Mouse (Mus musculus): ENCODE measurements around the gene Hnrnpa0. TPM values are rescaled to one million over a fixed set of nuclear protein-coding genes. Genes with fewer than 3 reads are reported as not detected.

The Hnrnpa0 gene
- polyA plus RNA-seq, 1 experiment from 2014 or later = 47.4 TPM

DNA sequence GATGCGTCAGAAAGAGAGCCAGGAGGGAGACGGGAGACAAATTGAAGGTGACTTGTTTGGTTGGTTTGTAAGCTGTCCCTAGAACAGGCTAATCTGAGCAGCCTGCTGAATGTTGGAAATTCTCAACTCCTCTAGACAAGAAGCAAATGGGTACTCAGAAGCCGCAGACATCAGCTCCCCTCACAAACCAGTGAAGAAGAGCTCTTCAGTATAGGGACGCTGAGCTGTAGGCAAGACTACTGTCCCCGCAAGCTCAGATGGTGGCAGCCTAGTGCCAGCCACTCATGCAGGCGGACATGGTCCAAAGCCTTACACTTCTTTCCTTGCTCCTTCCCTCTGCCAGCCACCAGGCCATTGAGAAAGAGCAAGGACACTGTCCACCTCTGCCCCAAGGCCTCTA, 17.1 kb downstream of the Hnrnpa0 start:
- no peak for ATAC-seq (ENCODE audit: insufficient number of reproducible peaks, insufficient read depth, low FRiP score, low TSS enrichment)
- Histone ChIP-seq H3K4me3 (no peak overlapping the region), H3K36me3 (no peaks in the 10 kb centered on the region), H3K4me2 (replicated peaks) (no peak overlapping the region), H3K9ac (no peak overlapping the region), H3K9me3 (no peaks in the 10 kb centered on the region), H3K4me1 (peaks cover 8% of the 10 kb centered on the region; the same call in 1 of the 2 replicates), H3K27ac (no peak overlapping the region), H3K27me3 (no peaks in the 10 kb centered on the region)
- WGBS = 89% methylated on average over 6 of the region's 6 CpGs

- H3K9ac ChIP-seq = no peak overlapping the region
- no peak for ATAC-seq (ENCODE audit: insufficient number of reproducible peaks, insufficient read depth, low FRiP score, low TSS enrichment)
- 46% methylated on average over 8 of the region's 8 CpGs for WGBS
- no peak overlapping the region for H3K27ac ChIP-seq
- no peaks in the 10 kb centered on the region for H3K9me3 ChIP-seq
- no peaks in the 10 kb centered on the region for H3K27me3 ChIP-seq
- H3K4me1 ChIP-seq = 0 out of 2 replicates have a peak, but pooled peaks cover 5% of the 10 kb centered on the region
- H3K4me2 ChIP-seq (replicated peaks) = no peak overlapping the region
- no peaks in the 10 kb centered on the region; the same call in 1 of the 2 replicates for H3K36me3 ChIP-seq
- H3K4me3 ChIP-seq = no peak overlapping the region
Observed at GRCm38 (mm10) chr13:58090643-58091042, 37.7 kb downstream of the Hnrnpa0 start.

DNA sequence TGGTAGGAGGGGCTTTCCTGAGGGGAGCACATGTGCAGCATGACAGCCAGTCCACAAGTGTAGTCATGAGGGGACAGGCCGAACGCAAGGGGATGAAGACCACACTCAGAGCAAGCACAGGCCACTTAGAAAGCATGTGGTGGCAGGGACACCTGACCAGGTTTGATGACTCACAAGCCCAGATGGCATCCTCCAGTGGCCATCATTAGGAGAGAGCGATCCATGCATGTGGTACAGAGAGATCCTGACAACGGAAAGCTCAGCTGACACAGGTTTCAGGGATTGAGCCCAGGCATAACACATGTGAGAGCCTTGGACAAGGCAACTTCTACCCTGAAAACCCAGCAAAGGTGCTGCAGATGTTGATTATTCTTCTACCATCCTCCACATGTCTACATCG, 44.0 kb downstream of the Hnrnpa0 start:
- Histone ChIP-seq H3K4me2 (replicated peaks) (no peak overlapping the region), H3K27me3 (no peaks in the 10 kb centered on the region), H3K27ac (no peak overlapping the region), H3K4me1 (no peaks in the 10 kb centered on the region), H3K9me3 (no peaks in the 10 kb centered on the region), H3K4me3 (no peak overlapping the region), H3K9ac (no peak overlapping the region), H3K36me3 (no peaks in the 10 kb centered on the region)
- whole genome bisulfite sequencing = 96% methylated on average over 5 of the region's 5 CpGs
- no peak for ATAC-seq (ENCODE audit: insufficient number of reproducible peaks, insufficient read depth, low FRiP score, low TSS enrichment)

DNA sequence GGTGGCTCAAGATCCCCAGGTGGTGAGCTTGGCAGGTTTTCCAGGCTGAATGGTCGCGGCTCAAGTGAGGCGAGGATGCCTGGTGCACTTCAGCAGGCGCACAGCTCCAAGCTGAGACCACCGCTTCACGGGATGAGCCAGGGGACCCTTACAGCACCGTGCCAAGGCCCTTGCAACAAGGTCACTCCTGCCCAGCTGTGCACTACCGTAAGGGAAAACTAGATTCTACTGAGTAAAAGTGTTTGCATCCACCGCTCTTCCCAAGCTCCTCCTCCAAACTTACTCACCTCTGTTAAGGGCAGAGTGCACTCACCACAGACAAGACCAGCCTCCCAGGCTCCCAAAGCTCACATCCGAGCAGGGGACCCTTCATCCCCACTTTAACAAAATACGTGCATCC, 44.8 kb downstream of the Hnrnpa0 start:
- H3K9ac ChIP-seq = no peak overlapping the region
- no peaks in the 10 kb centered on the region for H3K36me3 ChIP-seq
- no peaks in the 10 kb centered on the region for H3K9me3 ChIP-seq
- no peaks in the 10 kb centered on the region for H3K27me3 ChIP-seq
- no peaks in the 10 kb centered on the region for H3K4me1 ChIP-seq
- H3K4me2 ChIP-seq (replicated peaks) = no peak overlapping the region
- 80% methylated on average over 11 of the region's 11 CpGs for WGBS
- no peak for ATAC-seq (ENCODE audit: insufficient number of reproducible peaks, insufficient read depth, low FRiP score, low TSS enrichment)
- no peak overlapping the region for H3K4me3 ChIP-seq
- no peak overlapping the region for H3K27ac ChIP-seq

- ATAC-seq (ENCODE audit: insufficient number of reproducible peaks, insufficient read depth, low FRiP score, low TSS enrichment) = no peak
- no peak overlapping the region for H3K27ac ChIP-seq
- 71% methylated on average over 5 of the region's 5 CpGs for WGBS
Observed at GRCm38 (mm10) chr13:58083048-58083447, 45.3 kb downstream of the Hnrnpa0 start.

DNA sequence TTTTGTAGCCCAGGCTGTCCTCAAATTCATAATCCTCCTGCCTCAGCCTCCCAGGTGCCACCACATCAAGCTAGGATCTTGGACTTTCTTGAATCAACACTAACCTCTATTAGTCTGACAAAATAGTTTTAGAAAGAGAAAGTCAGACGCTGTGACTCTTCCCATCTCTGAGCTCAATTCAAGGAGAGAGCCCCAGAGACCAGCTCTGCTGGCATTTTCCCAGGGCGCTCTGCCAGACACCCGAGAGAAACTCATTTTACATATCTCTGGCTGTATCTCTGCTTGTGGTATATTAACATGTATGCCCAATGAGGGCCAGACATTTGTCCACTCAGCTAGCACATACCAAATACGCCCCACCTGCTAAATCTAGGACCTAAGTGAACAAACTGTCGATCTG, 50.0 kb downstream of the Hnrnpa0 start:
- Histone ChIP-seq H3K27me3 (no peaks in the 10 kb centered on the region), H3K9ac (no peak overlapping the region), H3K9me3 (no peaks in the 10 kb centered on the region), H3K4me3 (no peak overlapping the region), H3K27ac (no peak overlapping the region), H3K36me3 (no peaks in the 10 kb centered on the region), H3K4me2 (replicated peaks) (no peak overlapping the region), H3K4me1 (no peaks in the 10 kb centered on the region)
- ATAC-seq (ENCODE audit: insufficient number of reproducible peaks, insufficient read depth, low FRiP score, low TSS enrichment) = no peak
- WGBS = 83% methylated on average over 5 of the region's 5 CpGs

More at GRCm38 (mm10) chr13:58083048-58083447, 45.3 kb downstream of the Hnrnpa0 start:
- Histone ChIP-seq H3K9me3 (no peaks in the 10 kb centered on the region), H3K4me3 (no peak overlapping the region), H3K27me3 (no peaks in the 10 kb centered on the region), H3K4me2 (replicated peaks) (no peak overlapping the region), H3K36me3 (no peaks in the 10 kb centered on the region), H3K4me1 (no peaks in the 10 kb centered on the region), H3K9ac (no peak overlapping the region)

Other genes with a start within 250 kb of the Hnrnpa0 start
- gene Spock1, start 220.2 kb downstream of the Hnrnpa0 start, polyA plus RNA-seq (2016; fragmentation: Nextera tagmentation; extraction: Ambion mirVana) = 10.2 and 11.0 TPM in 2 replicates
- 2.9 and 3.1 TPM in 2 replicates for gene Klhl3, start 15.0 kb downstream of the Hnrnpa0 start, polyA plus RNA-seq (2016; fragmentation: Nextera tagmentation; extraction: Ambion mirVana)
- 45.1 and 46.3 TPM in 2 replicates for gene Idnk, start 29.1 kb upstream of the Hnrnpa0 start, polyA plus RNA-seq (2016; fragmentation: Nextera tagmentation; extraction: Ambion mirVana)
- gene Ubqln1, start 87.1 kb upstream of the Hnrnpa0 start, polyA plus RNA-seq (2016; fragmentation: Nextera tagmentation; extraction: Ambion mirVana) = 129 and 132 TPM in 2 replicates
- gene Gkap1, start 147.1 kb upstream of the Hnrnpa0 start, polyA plus RNA-seq (2016; fragmentation: Nextera tagmentation; extraction: Ambion mirVana) = 32.4 and 33.3 TPM in 2 replicates
- gene Kif27, start 230.6 kb upstream of the Hnrnpa0 start, polyA plus RNA-seq (2016; fragmentation: Nextera tagmentation; extraction: Ambion mirVana) = 0.90 and 1.2 TPM in 2 replicates

Measured in embryonic facial prominence, embryonic 12.5 days (tissue).